Mouse (Mus musculus): Measurements from ENCODE around the gene Dcaf15.

Dcaf15 gene

DNA sequence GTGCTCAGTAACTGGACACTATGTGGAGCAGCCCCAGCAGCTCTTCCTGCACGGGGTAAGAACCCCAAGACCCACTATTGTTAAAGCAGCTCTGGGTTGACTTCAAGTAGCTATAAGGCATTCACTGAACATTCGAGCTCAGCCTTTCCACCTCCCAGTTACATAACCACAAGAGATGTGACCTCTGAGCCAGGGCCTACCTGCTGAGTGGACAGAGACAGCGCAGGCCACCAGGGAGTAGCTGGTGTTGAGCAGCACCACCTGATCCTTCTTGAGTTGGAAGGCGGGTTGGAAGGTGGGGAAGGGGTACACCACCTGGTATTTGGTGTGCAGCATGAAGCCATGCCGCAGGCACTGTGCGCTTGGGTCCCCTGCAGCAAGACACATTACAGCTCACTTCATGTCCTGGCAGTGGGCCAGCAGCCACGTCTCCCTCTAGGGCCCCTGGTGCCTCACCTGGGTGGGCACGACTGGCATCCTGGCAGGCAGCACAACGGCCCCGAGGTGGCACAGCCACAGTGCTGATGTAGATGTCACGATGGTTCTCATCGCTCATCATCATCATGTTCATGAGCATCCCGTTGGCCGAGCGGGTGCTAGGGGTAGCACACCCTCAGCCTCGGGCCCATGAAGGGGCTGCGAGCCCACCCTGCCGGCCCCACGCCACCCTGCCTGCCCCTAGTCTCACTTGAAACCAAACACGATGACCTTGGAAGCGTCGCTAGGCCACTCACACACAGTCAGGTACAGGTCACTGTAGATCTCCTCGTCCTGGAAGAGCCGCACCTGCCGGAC, 2.9 kb downstream of the Dcaf15 start:
- in situ Hi-C loops (cut with MboI; ENCODE audit: low sequenced_read_pairs): no loop called here

DNA sequence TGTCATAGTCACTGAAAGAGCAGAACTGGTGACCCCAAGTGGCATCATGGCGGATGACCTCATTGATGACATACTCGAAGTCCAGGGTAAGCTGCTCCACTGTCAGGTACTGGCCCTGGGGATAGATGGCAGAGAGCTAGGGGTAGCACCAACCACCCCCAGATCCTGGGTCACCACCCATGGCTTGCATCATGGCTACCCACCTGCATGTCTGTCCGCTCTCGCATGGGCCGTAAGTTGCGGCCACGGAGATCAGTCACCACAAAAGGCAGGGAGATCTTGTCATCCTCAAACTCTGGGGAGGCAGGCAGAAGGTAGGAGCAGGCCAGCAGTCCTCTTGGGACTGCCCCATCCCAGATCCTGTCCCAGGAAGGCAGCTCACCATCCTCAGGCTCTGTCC, 6.2 kb downstream of the Dcaf15 start:
- in situ Hi-C loops (cut with MboI; ENCODE audit: low sequenced_read_pairs): no loop called here

DNA sequence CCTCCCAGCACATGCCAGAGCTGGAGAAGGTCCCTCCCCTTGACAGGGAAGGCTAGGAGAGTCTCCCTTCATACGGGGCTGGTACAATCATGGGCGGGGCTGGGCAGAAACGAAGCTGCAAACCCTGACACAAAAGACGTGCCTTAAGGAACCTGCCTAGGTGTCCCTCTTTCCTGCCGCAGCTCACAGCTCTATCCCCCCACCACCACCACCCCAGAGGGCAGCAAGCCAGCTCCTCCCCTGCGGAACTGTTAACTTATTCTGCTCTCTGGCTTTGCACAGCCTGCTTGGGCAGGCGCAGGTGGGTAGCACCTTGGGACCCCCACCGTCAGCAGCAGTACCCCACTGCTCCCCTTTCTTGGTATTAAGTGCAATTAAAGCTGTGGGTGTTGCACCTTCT, 8.5 kb downstream of the Dcaf15 start:
- in situ Hi-C loops (cut with MboI; ENCODE audit: low sequenced_read_pairs): no loop called here

DNA sequence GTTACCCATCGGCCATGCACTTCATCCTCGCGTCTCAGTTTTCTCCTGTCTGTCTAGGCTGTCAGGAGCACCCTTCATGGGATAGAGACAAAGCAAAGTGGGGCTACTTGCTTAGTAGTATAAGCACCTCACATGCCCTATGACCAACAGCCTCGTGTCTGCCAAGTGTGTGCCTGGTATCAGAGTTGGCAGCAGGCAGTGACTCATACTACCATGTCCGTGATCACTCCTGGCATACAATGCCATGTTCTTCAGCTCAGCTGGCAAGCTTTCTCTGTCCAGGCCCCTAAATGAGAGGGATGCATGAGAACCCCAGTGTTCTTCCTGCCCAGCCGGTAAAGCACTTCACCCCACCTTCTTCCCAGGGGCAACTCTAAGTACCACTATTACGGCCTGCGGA, 14.0 kb downstream of the Dcaf15 start:
- in situ Hi-C loops (cut with MboI; ENCODE audit: low sequenced_read_pairs): no loop called here

DNA sequence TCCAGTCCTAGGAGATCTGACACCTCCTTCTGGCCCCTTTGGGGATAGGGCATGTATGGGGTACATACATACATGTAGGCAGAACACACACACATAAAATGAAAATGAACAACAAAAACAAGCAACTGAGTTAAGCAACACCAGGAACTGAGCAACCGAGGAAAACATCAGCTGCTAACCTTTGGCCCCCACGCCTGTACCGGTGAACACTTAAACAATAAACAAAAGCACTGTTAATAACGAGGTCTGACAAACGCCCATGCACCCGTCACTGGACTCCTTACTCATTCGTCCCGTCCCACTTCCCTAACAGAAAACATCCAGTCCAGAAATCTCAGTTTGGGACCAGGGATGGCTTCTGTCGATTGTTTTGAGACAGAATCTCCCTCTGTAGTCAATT, 15.3 kb downstream of the Dcaf15 start:
- in situ Hi-C loops (cut with MboI; ENCODE audit: low sequenced_read_pairs): no loop called here

DNA sequence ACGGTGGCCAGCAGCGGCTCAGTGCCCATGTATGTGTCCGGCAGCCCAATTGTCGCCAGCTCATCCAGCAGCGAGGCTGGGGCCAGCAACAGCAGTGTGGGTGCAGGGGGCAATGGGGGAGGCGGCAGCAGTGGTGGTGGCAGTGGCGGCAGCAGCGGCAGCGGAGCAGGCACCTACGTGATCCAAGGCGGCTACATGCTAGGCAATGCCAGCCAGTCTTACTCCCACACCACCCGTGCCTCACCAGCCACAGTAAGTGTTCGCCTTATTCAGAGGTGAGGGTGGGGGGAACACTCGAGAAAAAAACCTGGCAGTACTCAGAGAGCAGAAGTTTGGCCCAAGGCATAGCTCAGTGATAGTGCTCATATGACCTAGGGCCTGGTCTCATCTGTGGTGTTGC, 16.7 kb downstream of the Dcaf15 start:
- in situ Hi-C loops (cut with MboI; ENCODE audit: low sequenced_read_pairs): no loop called here

DNA sequence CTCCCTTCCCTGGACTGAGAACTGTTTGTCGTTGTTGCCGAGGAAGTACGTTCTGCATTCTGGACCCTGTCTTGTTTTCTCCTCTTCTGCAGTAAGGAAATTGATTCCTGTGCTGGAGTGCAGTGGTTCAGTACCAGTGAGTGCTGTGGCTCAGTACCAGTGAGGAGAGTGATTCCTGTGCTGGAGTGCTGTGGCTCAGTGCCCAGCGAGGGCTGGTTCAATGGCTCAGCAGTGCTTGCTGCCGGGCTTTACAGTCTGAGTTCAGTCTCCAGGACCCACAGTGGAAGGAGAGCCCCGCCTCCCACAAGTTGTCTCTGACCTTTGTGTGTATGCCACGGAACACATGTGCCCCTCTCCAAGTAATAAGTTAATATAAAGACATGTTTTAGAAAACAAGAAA, 17.4 kb downstream of the Dcaf15 start:
- in situ Hi-C loops (cut with MboI; ENCODE audit: low sequenced_read_pairs): no loop called here

DNA sequence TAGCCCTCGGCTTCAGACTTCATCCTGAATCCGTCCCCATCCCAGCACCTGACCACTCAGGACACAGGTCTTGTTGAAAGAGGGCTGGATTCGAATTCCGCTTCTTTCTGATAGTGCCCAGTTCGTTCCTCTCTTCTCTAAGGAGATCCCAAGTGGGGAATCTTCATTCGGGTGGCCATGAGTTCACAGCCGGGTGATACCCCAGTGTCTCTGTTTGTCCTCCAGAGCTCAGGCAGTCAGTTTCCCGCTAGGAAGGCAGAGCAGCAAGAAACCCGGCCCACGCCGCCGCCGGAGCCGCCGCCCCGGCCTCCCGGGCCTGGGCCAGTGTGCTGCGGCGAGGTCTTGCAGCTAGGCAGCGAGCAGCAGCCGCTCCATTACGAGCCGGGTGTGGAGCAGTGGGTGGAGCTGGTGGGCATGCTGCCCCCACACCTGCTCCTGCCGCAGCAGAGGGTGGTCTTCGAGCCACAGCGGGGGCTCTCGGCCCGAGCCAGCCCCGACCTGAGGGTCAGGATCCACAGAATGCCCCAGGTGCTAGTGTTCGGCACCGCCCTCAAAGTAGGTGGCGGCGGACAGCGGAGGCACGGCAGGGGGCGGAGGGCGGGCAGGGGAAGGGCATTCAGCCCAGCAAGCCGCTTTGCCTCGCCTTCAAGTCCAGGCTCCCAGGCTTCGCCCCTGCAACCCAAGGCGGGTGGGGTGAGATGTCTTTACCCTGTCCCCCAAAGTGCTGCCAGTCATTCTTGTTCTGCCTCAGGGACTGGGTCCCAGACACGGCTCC, 20.0 kb downstream of the Dcaf15 start:
- in situ Hi-C loops (cut with MboI; ENCODE audit: low sequenced_read_pairs): no loop called here

DNA sequence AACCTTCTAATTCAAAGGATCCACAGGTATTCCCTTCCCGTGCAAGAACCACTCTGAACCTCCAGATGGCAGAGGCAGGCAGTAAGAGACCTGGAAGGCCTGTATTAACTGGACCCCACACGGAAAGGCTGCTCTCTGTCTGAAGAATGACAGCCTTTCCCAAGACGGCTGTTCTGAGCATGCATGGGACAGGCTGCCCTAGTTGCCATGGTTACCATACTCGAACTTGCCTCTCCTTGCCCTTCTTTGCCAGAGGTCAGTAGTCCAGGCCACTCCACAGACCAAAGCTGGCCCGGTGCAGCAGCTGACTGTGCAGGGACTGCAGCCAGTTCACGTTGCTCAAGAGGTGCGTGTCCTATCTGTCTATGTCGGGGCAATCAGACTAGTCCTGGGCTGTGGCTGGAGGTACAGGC, 20.7 kb downstream of the Dcaf15 start:
- in situ Hi-C loops (cut with MboI; ENCODE audit: low sequenced_read_pairs): no loop called here

DNA sequence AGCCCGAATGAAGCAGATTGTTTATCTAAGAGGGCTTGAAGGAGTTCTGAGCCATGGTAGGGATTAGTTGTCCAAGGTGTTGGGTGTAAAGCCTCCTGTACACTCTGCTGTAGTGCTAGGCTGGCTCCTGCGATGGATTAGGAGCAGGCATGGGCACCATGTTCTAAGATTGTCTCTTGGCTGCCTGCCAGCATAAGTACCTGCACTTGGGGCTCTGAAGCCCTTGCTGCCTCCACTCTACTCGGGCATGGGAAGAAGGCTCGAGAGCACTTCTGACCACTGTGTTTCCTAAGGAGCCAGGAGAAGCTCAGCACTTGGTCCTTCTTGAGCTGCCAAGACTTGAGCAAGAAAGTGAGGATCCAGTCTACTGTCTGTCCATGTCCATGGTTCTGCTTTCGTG, 25.4 kb downstream of the Dcaf15 start:
- in situ Hi-C loops (cut with MboI; ENCODE audit: low sequenced_read_pairs): no loop called here

DNA sequence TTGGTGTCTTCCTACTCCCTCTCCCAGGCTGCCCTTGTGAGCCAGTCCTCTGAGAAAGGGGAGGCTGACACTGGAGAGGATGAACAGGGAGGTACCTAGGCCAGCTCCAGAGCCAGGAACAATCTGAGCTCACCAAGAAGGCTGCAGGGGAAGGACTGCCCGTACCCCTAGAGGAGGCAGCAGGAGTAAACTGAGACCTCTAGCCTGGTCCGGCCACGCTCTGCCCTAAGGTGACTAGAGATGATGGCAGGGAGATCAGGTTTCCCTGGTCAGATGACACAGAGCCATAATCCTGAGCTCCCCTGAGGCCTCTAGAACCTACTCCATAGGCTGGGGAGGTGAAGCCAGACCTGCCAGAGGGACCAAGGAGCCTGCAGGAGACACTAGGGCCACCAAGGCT, 27.7 kb downstream of the Dcaf15 start:
- in situ Hi-C loops (cut with MboI; ENCODE audit: low sequenced_read_pairs): no loop called here

DNA sequence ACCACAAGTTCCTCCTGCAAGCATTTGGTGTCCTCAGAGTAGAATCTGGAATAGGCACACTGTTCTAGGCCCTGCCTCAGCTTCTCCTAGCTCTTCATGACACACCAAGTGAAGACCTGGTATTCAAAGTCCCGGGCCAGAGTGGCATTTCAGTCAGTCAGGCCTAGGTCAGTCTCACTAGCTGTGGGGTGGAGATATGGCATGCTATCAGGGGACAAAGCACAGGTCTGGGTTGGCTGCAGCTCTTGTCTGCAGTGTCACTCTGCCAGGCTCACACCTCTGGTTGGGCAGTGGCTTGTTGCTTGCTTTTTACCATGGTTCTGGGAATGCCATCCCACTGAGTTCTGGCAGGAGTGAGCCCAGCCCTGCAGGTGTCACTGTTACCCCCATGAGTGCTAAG, 28.2 kb downstream of the Dcaf15 start:
- in situ Hi-C loops (cut with MboI; ENCODE audit: low sequenced_read_pairs): no loop called here

DNA sequence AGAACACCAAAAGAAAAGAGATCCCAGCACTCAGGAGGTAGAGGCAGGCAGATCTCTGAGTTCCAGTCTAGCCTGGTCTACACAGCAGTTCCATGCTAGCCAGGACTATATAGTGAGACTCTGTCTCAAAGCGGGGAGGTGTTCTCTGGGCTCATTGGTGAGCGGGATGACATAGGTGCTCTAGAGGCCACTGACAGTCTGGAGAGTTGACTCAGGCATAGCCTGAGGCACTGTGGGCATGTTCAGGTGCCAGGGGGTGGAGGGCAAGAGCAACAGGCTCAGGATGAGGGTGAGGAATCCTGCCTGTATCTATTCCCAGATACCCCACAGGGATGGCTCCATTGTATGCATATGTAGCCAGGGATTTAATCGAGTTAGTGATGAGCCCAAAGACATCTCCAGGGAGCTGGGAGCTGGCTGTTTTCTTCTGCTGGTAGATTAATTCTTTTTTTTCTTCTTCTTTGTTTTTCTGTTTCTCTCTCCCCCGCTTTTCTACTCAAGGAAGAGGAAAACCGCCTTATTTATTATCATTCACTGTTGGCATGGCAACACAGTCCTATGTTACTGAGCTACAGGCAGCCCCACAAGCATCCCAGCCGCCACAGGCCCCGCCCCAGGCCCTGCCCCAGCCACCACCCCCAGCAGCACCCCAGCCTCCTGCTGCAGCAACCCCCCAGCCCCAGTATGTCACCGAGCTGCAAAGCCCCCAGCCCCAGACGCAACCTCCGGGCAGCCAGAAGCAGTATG, 31.2 kb downstream of the Dcaf15 start:
- in situ Hi-C loops (cut with MboI; ENCODE audit: low sequenced_read_pairs): no loop called here

DNA sequence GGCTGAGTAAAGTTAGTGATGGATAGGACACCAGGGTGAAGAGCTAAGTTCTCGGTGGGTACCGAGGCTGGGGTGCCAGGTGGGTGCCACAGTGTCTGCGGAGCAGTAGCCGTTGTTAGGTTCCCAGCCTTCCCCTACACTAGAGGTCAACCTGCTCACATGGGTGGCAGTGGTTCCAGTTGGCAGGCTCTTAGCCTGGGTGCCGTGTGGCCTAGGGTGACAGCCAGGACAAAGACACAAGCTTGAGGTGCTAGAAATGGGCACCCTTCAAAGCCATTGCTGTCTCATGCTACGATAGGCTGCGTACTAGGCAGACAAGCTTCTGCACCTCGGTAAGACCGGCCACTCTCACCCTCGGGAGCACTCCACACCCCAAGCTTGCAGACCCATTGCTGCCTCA, 32.2 kb downstream of the Dcaf15 start:
- in situ Hi-C loops (cut with MboI; ENCODE audit: low sequenced_read_pairs): no loop called here

DNA sequence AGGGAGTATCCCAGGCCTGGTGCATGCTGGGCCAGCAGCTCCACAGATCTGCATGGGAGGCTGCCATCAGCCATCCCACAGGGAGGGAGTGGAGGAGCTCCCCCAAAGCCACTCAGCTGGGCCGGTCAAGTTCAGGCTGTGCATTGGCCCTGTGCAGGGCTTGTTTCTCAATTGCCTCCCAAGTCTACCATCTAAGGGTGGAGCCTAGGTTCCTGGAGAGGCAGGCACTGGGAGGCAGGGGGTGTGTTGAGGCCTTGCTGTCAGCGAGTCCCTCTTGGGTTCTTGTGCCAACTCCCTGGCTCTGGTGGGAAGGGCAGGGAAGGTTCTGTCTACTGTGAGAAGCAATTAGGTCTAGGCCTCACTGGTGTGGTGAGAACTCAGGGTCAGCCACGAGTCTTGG, 32.6 kb downstream of the Dcaf15 start:
- in situ Hi-C loops (cut with MboI; ENCODE audit: low sequenced_read_pairs): no loop called here

DNA sequence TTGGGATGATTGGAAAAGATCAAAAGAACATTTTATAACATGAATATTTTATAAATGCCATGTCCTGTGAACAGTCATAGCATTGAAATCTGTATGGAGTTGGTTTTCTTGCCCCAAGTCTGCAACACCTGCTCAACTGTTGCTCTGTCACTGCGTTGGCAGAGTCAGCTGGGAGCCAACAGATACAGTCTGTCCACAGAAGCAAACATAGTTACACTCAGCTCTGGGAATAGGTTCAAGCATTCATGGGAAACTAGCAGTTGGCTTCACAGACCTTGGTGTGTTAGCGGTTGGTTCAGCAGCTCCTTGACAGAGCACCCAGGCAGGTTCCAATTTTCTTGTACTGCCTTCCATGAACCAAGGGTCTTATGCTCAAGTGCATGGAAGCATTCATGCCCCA, 33.9 kb downstream of the Dcaf15 start:
- in situ Hi-C loops (cut with MboI; ENCODE audit: low sequenced_read_pairs): no loop called here

DNA sequence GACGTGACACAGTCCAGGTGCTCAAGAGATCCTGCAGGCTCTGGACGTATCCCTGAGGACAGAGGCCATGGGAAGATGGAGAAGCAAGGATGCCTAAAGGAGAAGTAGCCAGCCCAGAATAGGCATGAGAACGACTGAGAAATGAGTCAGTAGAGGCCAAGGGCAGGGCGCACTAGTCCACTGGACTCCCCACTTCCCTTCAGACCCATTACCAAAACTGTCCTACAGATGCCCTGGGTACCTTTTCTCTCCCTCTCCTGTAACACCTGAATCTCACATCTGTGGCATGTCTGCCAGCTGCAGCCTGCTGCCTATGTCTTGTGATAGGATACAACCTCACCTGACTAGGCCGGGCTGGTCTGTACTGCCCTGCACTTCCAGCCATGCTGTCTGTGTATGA, 34.3 kb downstream of the Dcaf15 start:
- in situ Hi-C loops (cut with MboI; ENCODE audit: low sequenced_read_pairs): no loop called here

DNA sequence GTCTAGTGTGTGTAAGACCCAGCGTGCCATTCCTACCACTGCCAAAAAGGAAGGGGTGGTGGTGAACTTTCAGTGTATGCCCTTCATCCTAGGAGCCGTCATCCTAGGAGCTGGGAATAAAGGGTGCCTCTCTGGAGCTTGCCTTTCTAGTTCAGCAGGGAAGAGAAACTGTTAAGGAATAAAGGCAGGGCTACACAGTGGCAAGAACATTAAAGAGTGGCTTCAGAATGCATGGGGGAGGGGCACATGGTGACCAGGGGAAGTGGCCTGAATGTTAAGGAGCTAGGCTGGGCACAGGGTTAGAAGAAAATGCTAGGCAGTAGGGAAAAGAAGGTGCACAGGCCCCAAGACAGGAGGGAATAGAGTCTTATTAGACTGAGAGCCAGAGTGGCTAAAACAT, 34.8 kb downstream of the Dcaf15 start:
- in situ Hi-C loops (cut with MboI; ENCODE audit: low sequenced_read_pairs): no loop called here

DNA sequence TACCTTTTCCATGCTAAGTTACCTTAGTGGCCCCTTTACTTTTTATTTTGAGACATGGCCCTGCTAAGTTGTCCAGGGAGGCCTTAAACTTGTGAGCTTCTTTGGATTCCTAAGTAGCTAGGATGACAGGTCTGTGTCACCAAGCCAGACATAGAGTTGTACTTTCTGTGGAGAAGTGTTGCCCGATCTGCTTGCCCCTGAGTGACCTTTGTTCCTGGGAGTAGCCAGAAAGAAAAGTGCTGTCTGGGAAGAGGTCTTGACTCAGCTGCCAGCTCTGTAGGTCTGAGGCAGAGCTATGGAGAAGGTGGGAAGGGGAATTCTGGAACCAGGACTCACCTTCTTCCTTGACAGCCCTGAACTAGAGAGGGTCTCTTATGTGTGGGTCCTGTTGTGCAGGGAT, 35.4 kb downstream of the Dcaf15 start:
- in situ Hi-C loops (cut with MboI; ENCODE audit: low sequenced_read_pairs): no loop called here

DNA sequence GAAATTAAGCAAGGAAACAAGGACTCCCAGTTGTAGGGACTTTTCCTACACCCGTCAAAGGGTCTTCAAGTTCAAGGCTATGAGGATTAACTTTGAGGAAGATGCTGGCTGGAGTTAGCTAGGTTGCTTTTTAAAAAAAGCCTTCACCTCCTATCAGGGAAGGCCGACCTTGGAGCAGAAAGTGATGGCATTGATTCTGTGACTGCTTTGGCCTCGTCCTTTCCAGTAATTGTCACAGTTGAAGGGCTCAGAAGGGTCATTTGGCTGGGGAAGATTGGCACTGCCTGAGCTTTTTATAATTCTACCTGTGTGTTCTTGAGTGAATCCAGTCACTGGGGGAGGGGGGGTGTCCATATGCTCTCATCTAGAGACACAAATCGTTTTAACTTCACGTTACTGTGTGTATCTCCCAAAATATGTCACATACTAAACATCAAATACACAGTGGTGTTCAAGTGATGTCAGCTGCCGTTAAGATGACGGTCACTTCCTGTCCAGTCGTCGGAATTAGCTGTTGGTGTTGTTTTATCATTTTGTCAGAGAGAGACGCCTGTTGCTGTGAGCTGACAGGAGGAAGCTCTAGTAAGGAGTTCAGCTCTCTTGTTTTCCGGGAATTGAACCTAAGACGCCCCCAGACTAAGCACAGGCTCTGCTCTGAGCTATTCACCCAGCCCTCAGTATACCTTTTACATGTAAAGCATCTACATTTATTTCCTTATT, 36.1 kb downstream of the Dcaf15 start:
- in situ Hi-C loops (cut with MboI; ENCODE audit: low sequenced_read_pairs): no loop called here

DNA sequence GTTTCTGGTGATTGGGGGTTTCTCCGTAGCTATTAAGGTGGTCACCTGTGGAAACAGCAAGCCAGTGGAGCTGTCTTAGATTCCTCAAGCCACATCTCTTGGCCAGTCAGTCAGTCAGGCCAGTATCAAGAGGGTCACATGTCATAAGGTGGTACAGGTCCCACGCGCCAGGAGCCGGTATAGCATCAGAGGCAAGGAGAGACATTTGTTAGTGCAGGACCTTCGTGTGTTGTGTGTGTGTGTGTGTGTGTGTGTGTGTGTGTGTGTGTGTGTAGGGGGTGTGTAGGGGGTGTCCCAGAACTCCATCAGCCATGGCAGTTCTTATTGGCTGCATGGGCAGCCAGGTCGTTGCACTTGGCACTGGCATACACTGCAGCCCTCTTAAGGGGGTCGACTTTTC, 36.7 kb downstream of the Dcaf15 start:
- in situ Hi-C loops (cut with MboI; ENCODE audit: low sequenced_read_pairs): no loop called here

Data from CH12F3 (cell line).